Mouse (Mus musculus): Measurements from ENCODE around the gene Gca. TPM values are rescaled to one million over a fixed set of nuclear protein-coding genes. Genes with fewer than 3 reads are reported as not detected.
"Not testable (repeated sequence)": the region's sequence is repeated elsewhere in the genome, so short reads cannot be mapped to it uniquely, and the experiment has no call there.

The Gca gene
- polyA plus RNA-seq, 1 experiment from 2014 or later = 1.8 TPM

DNA sequence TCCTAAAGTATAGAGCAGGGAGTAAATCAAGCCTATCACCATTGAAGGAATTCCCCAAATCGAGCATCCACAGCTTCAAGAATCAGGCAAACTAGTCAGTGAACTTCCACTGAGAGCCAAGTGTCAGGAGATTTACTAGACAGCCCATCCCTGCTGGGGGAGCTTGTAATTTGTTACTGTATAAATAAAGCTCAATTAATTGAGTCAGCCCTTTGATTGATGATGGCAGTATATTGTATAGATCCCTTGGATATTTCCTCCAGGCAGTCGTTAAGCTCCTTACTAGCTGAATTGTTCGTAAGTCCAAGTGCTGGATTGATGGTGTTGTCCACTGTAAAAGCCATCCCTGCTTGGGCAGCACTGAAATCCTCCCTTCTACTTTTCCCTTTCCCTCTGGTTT lies 5.8 kb downstream of the Gca start:
- no peak for DNase-seq (ENCODE audit: low spot score)

DNA sequence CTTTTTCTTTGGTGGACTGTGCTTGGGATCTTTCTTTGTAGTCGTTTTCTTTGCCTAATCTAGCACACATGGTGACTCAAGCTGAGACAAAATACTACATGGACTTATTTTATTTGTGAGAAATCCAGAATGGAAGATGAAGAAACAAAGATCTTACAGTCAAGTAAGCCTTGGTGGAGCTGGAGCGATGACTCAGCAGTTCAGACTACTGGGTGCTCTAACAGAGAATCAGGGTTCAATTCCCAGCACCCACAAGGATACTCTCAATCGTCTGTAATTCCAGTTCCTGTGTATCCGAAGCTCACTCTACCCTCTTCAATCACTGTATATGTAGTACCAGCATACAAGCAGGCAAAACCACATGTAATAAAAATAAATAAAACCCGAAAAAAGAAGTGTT lies 6.2 kb downstream of the Gca start:
- DNase-seq (ENCODE audit: low spot score) = no peak

DNA sequence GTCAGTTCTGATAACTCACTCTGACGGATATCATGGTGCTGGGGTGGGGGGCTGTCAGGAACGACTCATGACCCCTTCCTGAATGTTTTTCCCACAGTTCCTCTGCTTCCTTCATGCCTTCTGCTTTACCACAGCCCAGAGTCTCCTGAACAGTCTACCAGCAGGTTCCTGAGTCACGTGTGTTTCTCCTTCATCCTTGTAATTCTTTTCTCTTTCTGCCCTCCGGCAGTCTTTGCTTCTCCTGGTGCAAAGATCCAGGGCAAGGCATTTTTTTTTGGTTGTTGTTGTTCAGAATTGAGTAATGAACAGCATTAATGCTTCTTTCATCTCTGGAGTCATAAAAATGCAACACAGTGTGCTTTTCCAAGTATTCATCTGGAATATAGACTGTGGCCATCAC lies 6.7 kb downstream of the Gca start:
- no peak for DNase-seq (ENCODE audit: low spot score)

DNA sequence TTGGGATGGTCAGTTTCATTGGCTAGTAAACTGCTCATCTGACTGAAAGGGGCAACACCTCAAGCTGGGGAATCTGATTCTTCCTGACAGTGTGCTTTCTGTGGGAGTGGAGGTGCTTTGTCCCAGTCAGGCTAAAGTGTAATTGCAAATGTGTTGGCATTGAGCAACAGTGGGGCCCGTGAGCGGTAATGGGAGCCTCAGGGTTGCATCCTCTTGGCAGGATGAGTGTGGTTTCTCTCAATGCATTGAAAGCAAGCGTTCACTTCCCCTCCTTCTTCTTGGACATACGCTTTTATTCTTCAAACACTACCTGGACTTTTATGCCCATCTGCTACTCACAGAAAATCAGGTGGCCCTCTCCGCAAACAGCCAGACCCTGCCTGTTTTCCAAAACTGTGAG lies 8.7 kb downstream of the Gca start:
- no peak for DNase-seq (ENCODE audit: low spot score)

DNA sequence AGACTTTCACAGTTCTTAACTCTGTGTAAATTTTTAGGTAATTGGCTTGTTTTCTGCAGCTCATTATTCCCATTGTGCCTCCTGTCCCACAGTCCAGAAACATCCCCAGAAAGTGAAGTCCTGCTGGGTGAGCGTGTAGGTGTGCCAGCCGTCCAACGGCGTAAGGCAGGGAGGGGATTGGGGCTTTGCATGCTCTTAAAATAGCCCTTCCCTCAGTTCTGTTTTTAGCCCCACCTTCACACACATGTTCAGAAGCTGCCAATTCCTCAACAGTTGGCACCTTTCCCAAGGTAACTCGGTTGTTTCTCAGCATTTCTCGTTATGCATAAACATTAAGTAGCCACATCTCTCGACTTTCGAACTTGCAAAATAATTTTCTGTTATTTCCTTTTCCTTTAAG lies 17.6 kb downstream of the Gca start:
- DNase-seq (ENCODE audit: low spot score) = no peak

DNA sequence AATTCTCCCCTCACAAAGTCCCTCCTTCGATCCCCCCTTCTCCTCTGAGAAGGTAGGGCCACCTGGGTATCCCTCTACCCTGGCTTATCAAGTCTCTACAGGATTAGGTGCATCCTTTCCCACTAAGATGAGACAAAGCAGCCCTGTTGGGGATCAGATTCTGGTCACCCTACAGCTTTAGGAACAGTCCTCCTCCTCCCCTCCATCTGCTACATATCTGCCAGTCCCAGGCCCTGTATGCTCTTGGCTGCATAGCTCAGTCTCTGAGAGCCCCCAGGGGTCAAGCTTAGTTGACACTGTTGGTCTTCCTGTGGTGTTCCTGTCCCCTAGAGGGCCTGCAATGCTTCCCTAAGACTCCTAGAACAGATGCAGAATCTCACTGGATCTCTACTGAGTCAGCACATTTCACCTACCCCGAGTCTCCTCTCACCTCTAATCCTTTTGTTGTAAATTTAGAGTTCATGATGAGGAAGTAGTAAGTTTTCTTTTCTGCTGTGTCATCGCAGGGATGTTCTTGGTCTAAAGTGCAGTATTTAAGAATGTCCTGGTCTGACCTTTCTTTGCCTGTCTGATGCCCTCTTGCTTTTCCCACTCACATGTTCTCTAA lies 21.0 kb downstream of the Gca start:
- DNase-seq (ENCODE audit: low spot score) = no peak

DNA sequence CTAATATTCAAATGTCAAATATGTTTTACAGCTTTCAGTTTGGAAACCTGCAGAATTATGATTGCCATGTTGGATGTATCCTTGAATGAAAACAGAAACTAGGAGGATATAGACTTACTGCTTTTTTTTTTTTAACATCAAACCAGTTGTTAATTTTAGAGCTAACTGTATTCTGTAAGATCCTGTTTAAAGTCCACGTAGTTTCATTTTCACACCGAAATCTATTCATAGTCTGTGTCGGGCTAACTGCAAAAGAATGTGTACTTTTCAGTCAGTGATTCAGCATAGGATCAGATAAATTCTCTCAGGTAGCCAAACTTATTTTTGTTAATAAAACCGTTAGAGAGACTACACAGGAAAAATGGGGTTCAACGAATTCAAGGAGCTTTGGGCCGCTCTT lies 21.8 kb downstream of the Gca start:
- DNase-seq (ENCODE audit: low spot score) = no peak

DNA sequence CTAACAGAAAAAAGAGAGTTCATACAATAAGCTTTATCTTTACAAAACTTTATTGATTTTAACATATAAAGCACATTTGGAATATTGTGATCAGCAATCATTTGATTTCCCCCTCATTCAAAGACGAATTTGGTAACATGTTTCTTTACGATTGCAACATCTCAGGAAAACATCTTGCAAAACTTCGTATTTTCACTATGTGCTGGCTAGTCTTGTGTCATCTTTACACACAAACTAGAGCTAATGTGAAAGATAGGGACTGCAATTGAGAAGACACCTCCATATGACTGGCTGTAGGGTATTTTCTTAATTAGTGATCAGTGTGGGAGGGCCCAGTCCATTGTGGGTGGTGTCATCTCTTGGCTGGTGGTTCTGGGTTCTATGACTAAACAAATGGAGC lies 42.2 kb downstream of the Gca start:
- no peak for DNase-seq (ENCODE audit: low spot score)

DNA sequence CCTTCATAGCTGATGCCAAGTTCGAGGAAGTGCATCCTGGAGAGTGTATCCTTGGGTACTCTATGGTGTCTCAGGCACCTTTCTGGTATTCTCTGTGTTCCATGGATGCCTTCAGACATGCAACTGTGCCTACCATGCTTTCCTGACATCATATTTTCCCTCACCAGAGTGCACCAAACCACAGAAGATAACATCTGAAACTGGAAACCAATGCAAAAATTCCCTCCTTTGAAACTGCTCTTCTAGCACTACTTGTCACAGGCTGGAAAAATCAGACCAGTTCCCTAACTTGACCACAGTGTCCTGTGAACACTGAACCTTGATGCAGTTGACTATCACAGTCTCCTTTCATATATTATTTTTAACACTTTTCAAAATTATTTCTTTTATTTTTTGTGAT lies 45.5 kb downstream of the Gca start:
- no peak for DNase-seq (ENCODE audit: low spot score)

DNA sequence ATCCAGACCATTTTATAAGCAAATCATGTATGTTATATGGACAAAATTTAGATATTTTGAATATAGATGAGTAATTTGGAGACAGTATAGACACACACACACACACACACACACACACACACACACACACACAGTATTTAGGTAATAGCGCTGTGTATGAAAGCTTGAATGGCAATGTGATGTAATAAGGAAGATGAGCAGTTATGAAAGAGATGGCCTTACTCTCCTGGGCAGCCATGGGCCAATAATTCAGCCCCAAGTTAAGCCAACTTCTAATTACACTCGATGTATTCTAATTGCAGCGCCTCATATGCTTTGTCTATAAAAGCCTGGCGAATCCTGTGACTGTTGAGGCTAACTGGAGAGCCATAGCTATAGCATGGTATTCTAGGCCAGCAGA lies 50.3 kb downstream of the Gca start:
- not testable (repeated sequence) for DNase-seq (ENCODE audit: low spot score)

DNA sequence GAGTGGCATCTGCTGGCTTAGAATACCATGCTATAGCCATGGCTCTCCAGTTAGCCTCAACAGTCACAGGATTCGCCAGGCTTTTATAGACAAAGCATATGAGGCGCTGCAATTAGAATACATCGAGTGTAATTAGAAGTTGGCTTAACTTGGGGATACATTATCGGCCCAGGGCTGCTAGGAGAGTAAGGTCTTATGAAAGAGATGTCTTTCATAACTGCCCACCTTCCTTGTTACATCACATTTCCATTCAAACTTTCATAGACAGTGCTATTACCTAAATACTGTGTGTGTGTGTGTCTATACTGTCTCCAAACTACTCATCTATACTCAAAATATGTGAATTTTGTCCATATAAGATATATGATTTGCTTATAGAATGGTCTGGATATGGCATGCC lies 51.2 kb downstream of the Gca start:
- DNase-seq (ENCODE audit: low spot score) = no peak

DNA sequence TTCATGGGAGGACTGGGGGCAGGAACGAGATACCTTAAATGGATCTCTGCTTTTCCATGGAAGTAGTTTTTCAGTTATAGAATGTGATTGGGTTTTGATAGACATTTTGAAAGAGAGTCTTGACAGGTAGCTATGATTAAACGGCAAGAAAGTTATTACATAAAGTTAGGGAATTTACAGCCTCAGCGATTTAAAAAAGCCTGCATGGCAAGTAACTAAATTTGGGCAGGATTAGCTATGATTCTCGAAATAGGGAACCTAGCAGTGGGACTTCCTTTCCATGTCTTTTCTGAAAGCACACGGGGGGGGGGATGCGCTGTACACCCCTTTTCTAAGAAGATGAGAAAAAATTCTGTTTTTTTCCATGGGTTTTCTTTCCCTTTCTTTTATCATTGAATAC lies 53.2 kb downstream of the Gca start:
- DNase-seq (ENCODE audit: low spot score) = no peak

DNA sequence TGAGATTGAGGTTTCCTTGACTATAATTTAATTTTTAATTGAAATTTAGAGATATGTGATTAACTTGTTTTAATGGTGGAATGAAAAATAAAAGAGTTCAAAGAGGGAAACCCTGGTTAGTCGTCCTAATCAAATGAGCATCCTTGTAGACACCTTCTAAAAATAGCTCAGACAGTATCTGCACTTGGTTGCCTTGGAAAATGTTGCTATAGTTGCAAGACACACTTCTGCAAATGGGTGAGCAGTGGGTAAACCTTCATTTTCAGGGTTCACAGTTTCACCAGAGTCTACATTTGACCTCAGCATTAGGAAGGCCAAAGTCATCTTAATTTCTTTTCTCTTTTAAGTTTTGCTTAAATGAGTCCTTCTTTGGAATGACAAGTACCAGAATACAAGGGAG lies 54.3 kb downstream of the Gca start:
- no peak for DNase-seq (ENCODE audit: low spot score)

DNA sequence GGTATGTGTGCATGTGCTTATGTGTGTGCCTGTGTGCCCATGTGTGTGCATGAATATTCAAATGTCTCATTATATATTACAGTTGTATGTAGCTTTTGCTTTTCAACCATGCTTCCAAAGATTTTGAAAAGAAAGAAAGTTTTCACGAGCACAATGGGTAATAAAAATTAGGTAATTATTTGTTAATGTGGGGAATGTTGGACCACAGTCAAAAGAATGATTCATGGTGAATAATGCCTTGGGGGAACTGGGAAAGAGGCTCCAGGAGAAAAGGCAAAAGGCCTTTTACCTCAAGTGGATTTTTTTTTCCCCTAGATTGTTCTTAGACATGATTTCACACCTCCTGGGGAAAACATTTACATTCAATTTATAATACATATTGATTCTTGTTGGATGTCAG lies 61.9 kb downstream of the Gca start:
- DNase-seq (ENCODE audit: low spot score) = no peak

DNA sequence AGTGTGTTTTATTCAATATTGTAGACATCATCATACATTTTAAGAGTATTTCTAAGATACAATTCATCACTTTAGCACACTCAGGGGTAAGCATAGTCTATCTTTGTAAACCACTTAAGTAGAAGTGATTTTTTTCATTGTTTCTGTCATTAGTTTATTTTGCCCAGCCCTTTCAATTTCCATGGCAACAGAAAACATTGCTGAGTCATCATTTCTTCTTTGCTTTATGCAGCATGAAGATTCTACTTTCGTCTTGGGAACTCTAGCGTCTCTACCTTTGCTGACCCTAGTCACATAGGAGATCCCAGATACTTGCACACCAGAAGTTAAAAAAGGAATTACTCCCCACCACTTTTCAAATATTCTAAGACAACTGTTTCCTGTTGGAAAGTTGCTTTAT lies 63.6 kb downstream of the Gca start:
- DNase-seq (ENCODE audit: low spot score) = no peak

DNA sequence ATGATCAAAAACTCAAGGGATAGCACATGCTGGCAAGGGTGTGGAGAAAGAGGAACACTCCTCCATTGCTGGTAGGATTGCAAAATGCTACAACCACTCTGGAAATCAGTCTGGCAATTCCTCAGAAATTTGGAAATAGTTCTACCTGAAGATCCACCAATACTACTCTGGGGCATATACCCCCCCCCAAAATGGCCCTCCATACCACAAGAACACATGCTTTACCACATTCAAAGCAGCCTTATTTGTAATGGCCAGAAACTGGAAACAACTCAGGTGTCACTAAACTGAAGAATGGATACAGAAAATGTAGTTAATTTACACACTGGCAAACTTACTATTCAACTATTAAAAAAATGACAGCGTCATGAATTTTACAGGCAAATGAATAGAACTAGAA lies 66.6 kb downstream of the Gca start:
- DNase-seq (ENCODE audit: low spot score) = no peak

DNA sequence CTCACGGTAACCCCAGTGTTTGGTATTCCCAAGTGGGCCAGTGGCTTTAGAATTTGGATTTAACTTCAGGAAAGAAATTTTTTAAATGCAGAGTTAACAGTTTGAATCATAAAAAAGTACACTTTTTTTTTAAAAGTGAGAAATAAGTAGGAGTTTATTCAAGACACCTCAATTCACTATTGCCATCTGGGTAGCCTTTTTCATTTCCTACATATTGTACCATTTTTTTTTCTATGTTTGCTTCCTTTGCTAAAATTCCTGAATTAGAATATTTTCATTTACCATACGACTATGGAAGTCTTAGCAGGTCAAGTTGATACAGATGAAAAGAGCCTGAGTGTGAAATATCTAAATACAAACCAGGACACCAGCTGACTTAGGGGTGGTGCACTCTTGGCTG lies 79.0 kb downstream of the Gca start:
- no peak for DNase-seq (ENCODE audit: low spot score)

Other genes starting within 250 kb of the Gca start
- 0.59 and 1.3 TPM in 2 replicates for gene Gcg, start 180.6 kb upstream of the Gca start, polyA plus RNA-seq (2015; fragmentation: Nextera tagmentation; extraction: Ambion mirVana)
- gene Fap, start 90.2 kb upstream of the Gca start, polyA plus RNA-seq (2015; fragmentation: Nextera tagmentation; extraction: Ambion mirVana) = 1.8 and 3.4 TPM in 2 replicates
- 10.7 and 11.4 TPM in 2 replicates for gene Ifih1, start 18.0 kb upstream of the Gca start, polyA plus RNA-seq (2015; fragmentation: Nextera tagmentation; extraction: Ambion mirVana)

All from thymus, postnatal 0 days (tissue).